Mouse (Mus musculus): ENCODE data around the gene Zscan2. TPM values are rescaled to one million over a fixed set of nuclear protein-coding genes. Genes with fewer than 3 reads are reported as not detected.

Zscan2 gene
- total and polyA plus RNA-seq, 3 experiments = 1.8 to 5.3 (median 4.4) TPM

GRCm38 (mm10) chr7:80846280-80846678 lies 14.4 kb upstream of the Zscan2 start:
- Histone ChIP-seq H3K4me3 (ENCODE audit: low read depth, low read length) (no peak overlapping the region), H3K36me3 (replicated peaks) (no peaks in the 10 kb centered on the region), H3K9me3 (replicated peaks) (no peaks in the 10 kb centered on the region), H3K4me1 (ENCODE audit: insufficient read depth, low read depth, low read length) (peaks cover 6% of the 10 kb centered on the region), H3K27me3 (ENCODE audit: insufficient read depth, low read length) (peaks cover 15% of the 10 kb centered on the region)
- DNase-seq (ENCODE audit: low spot score) (no peak), ATAC-seq (ENCODE audit: extremely low read depth, insufficient number of reproducible peaks, low FRiP score, poor library complexity, severe bottlenecking) (no peak)
- TF ChIP-seq POLR2AphosphoS5 (IDR thresholded peaks at IDR 0.05; ENCODE audit: insufficient replicate concordance, low read depth, low read length) (no peak), GATA2 (IDR thresholded peaks at IDR 0.05; ENCODE audit: borderline replicate concordance, low read depth, low read length) (no peak), TAL1 (conservative IDR thresholded peaks at IDR 0.05; ENCODE audit: low read depth, low read length) (no peak), GATA1 (IDR thresholded peaks at IDR 0.05; ENCODE audit: borderline replicate concordance, low read length) (no peak), CTCF (IDR thresholded peaks at IDR 0.05; ENCODE audit: low read depth, low read length) (no peak)

GRCm38 (mm10) chr7:80846709-80847108 lies 14.0 kb upstream of the Zscan2 start:
- DNase-seq (ENCODE audit: low spot score) (no peak), ATAC-seq (ENCODE audit: extremely low read depth, insufficient number of reproducible peaks, low FRiP score, poor library complexity, severe bottlenecking) (no peak)
- no peaks in the 10 kb centered on the region for H3K36me3 ChIP-seq (replicated peaks)
- TF ChIP-seq GATA1 (IDR thresholded peaks at IDR 0.05; ENCODE audit: borderline replicate concordance, low read length) = no peak
- no peak for TF ChIP-seq CTCF (IDR thresholded peaks at IDR 0.05; ENCODE audit: low read depth, low read length)
- TF ChIP-seq TAL1 (conservative IDR thresholded peaks at IDR 0.05; ENCODE audit: low read depth, low read length) = no peak
- no peak for TF ChIP-seq POLR2AphosphoS5 (IDR thresholded peaks at IDR 0.05; ENCODE audit: insufficient replicate concordance, low read depth, low read length)
- no peak for TF ChIP-seq GATA2 (IDR thresholded peaks at IDR 0.05; ENCODE audit: borderline replicate concordance, low read depth, low read length)
- peaks cover 6% of the 10 kb centered on the region for H3K4me1 ChIP-seq (ENCODE audit: insufficient read depth, low read depth, low read length)
- no peaks in the 10 kb centered on the region for H3K9me3 ChIP-seq (replicated peaks)
- H3K4me3 ChIP-seq (ENCODE audit: low read depth, low read length) = no peak overlapping the region
- peaks cover 15% of the 10 kb centered on the region for H3K27me3 ChIP-seq (ENCODE audit: insufficient read depth, low read length)

- no peak for ATAC-seq (ENCODE audit: extremely low read depth, insufficient number of reproducible peaks, low FRiP score, poor library complexity, severe bottlenecking)
- H3K9me3 ChIP-seq (replicated peaks) = peaks cover 4% of the 10 kb centered on the region
- peaks cover 11% of the 10 kb centered on the region for H3K27me3 ChIP-seq (ENCODE audit: insufficient read depth, low read length)
- peaks cover 6% of the 10 kb centered on the region for H3K4me1 ChIP-seq (ENCODE audit: insufficient read depth, low read depth, low read length)
- no peak for DNase-seq (ENCODE audit: low spot score)
- no peak for TF ChIP-seq GATA1 (IDR thresholded peaks at IDR 0.05; ENCODE audit: borderline replicate concordance, low read length)
- no peak for TF ChIP-seq CTCF (IDR thresholded peaks at IDR 0.05; ENCODE audit: low read depth, low read length)
- no peak for TF ChIP-seq POLR2AphosphoS5 (IDR thresholded peaks at IDR 0.05; ENCODE audit: insufficient replicate concordance, low read depth, low read length)
- no peak for TF ChIP-seq TAL1 (conservative IDR thresholded peaks at IDR 0.05; ENCODE audit: low read depth, low read length)
- TF ChIP-seq GATA2 (IDR thresholded peaks at IDR 0.05; ENCODE audit: borderline replicate concordance, low read depth, low read length) = no peak
- no peaks in the 10 kb centered on the region for H3K36me3 ChIP-seq (replicated peaks)
- no peak overlapping the region for H3K4me3 ChIP-seq (ENCODE audit: low read depth, low read length)
Measured at GRCm38 (mm10) chr7:80849267-80849666, 11.5 kb upstream of the Zscan2 start.

- Histone ChIP-seq H3K27me3 (ENCODE audit: insufficient read depth, low read length) (peaks cover 9% of the 10 kb centered on the region), H3K9me3 (replicated peaks) (peaks cover 4% of the 10 kb centered on the region), H3K4me1 (ENCODE audit: insufficient read depth, low read depth, low read length) (peaks cover 6% of the 10 kb centered on the region), H3K36me3 (replicated peaks) (no peaks in the 10 kb centered on the region), H3K4me3 (ENCODE audit: low read depth, low read length) (no peak overlapping the region)
- DNase-seq (ENCODE audit: low spot score) = peak; percentile 68
- no peak; the same call in 1 of the 2 replicates for ATAC-seq (ENCODE audit: extremely low read depth, insufficient number of reproducible peaks, low FRiP score, poor library complexity, severe bottlenecking)
- TF ChIP-seq GATA1 (IDR thresholded peaks at IDR 0.05; ENCODE audit: borderline replicate concordance, low read length) = no peak
- no peak for TF ChIP-seq POLR2AphosphoS5 (IDR thresholded peaks at IDR 0.05; ENCODE audit: insufficient replicate concordance, low read depth, low read length)
- TF ChIP-seq TAL1 (conservative IDR thresholded peaks at IDR 0.05; ENCODE audit: low read depth, low read length) = no peak
- peak; percentile 94 for TF ChIP-seq CTCF (IDR thresholded peaks at IDR 0.05; ENCODE audit: low read depth, low read length)
- no peak for TF ChIP-seq GATA2 (IDR thresholded peaks at IDR 0.05; ENCODE audit: borderline replicate concordance, low read depth, low read length)
Measured at GRCm38 (mm10) chr7:80849710-80850109, 11.0 kb upstream of the Zscan2 start.

- H3K36me3 ChIP-seq (replicated peaks) = no peaks in the 10 kb centered on the region
- DNase-seq (ENCODE audit: low spot score) (no peak), ATAC-seq (ENCODE audit: extremely low read depth, insufficient number of reproducible peaks, low FRiP score, poor library complexity, severe bottlenecking) (no peak)
- peaks cover 6% of the 10 kb centered on the region for H3K4me1 ChIP-seq (ENCODE audit: insufficient read depth, low read depth, low read length)
- peaks cover 4% of the 10 kb centered on the region for H3K9me3 ChIP-seq (replicated peaks)
- no peak overlapping the region for H3K4me3 ChIP-seq (ENCODE audit: low read depth, low read length)
- peaks cover 6% of the 10 kb centered on the region; the same call in 1 of the 2 replicates for H3K27me3 ChIP-seq (ENCODE audit: insufficient read depth, low read length)
- TF ChIP-seq GATA2 (IDR thresholded peaks at IDR 0.05; ENCODE audit: borderline replicate concordance, low read depth, low read length) (no peak), TAL1 (conservative IDR thresholded peaks at IDR 0.05; ENCODE audit: low read depth, low read length) (no peak), CTCF (IDR thresholded peaks at IDR 0.05; ENCODE audit: low read depth, low read length) (no peak), POLR2AphosphoS5 (IDR thresholded peaks at IDR 0.05; ENCODE audit: insufficient replicate concordance, low read depth, low read length) (no peak), GATA1 (IDR thresholded peaks at IDR 0.05; ENCODE audit: borderline replicate concordance, low read length) (no peak)
Measured at GRCm38 (mm10) chr7:80850520-80850919, 10.2 kb upstream of the Zscan2 start.

- no peak for ATAC-seq (ENCODE audit: extremely low read depth, insufficient number of reproducible peaks, low FRiP score, poor library complexity, severe bottlenecking)
- no peak overlapping the region for H3K4me3 ChIP-seq (ENCODE audit: low read depth, low read length)
- no peak for TF ChIP-seq POLR2AphosphoS5 (IDR thresholded peaks at IDR 0.05; ENCODE audit: insufficient replicate concordance, low read depth, low read length)
- no peak for TF ChIP-seq TAL1 (conservative IDR thresholded peaks at IDR 0.05; ENCODE audit: low read depth, low read length)
- no peak for TF ChIP-seq GATA2 (IDR thresholded peaks at IDR 0.05; ENCODE audit: borderline replicate concordance, low read depth, low read length)
- no peak for TF ChIP-seq GATA1 (IDR thresholded peaks at IDR 0.05; ENCODE audit: borderline replicate concordance, low read length)
- TF ChIP-seq CTCF (IDR thresholded peaks at IDR 0.05; ENCODE audit: low read depth, low read length) = no peak
Measured at GRCm38 (mm10) chr7:80853218-80853617, 7.5 kb upstream of the Zscan2 start.

More at GRCm38 (mm10) chr7:80853218-80853617, 7.5 kb upstream of the Zscan2 start:
- peaks cover 10% of the 10 kb centered on the region for H3K4me1 ChIP-seq (ENCODE audit: insufficient read depth, low read depth, low read length)
- no peaks in the 10 kb centered on the region for H3K36me3 ChIP-seq (replicated peaks)
- no peak for DNase-seq (ENCODE audit: low spot score)
- H3K9me3 ChIP-seq (replicated peaks) = peaks cover 4% of the 10 kb centered on the region
- 0 out of 2 replicates have a peak, but pooled peaks cover 2% of the 10 kb centered on the region for H3K27me3 ChIP-seq (ENCODE audit: insufficient read depth, low read length)
